Mouse (Mus musculus) splenic B cell, adult 2 months (primary cell): ENCODE measurements around the gene Pitpnc1.
A peak's percentile ranks its signal among the peaks of the same experiment; 100 is the strongest.

Source experiments
- DNase-seq: peaks from one replicate; pipeline ENCODE4 v3.0.0-alpha.2; 2011; ENCODE audit warnings: low read depth, low spot score
- H3K27me3 ChIP-seq: 2 replicates; pipeline ENCODE4 v1.6.1; 2012; ENCODE audit warnings: mild to moderate bottlenecking, low read length, moderate library complexity, mixed read lengths; ENCODE audit not compliant: control insufficient read depth, poor library complexity, insufficient read depth, severe bottlenecking
- H3K36me3 ChIP-seq: 2 replicates; pipeline ENCODE4 v1.6.1; 2012; ENCODE audit warnings: mild to moderate bottlenecking, low read length, moderate library complexity, mixed read lengths; ENCODE audit not compliant: control insufficient read depth, poor library complexity, insufficient read depth, severe bottlenecking

Pitpnc1 gene

DNA sequence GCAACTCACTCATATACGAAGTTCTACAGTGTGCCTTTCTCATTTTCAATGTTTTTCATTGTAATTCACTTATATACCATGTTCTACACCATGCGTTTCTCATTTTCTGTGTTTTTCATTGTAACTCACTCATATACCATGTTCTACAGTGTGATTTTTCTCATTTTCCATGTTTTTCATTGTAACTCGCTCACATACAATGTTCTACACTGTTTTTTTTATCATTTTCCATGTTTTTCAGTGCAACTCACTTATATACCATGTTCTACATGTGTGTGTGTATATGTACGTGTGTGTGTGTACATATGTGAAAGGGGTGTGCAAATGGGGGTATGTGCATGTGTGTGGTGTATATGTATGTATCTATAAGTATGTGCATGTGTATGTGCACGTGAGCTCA is 271.2 kb downstream of the Pitpnc1 start:
- DNase-seq = peak; percentile 8
- no peaks in the 10 kb centered on the region for H3K36me3 ChIP-seq
- H3K27me3 ChIP-seq = no peaks in the 10 kb centered on the region

- no peaks in the 10 kb centered on the region for H3K27me3 ChIP-seq
- no peak for DNase-seq
- H3K36me3 ChIP-seq = no peaks in the 10 kb centered on the region
Observed at GRCm38 (mm10) chr11:107195334-107195733, 275.2 kb downstream of the Pitpnc1 start.

DNA sequence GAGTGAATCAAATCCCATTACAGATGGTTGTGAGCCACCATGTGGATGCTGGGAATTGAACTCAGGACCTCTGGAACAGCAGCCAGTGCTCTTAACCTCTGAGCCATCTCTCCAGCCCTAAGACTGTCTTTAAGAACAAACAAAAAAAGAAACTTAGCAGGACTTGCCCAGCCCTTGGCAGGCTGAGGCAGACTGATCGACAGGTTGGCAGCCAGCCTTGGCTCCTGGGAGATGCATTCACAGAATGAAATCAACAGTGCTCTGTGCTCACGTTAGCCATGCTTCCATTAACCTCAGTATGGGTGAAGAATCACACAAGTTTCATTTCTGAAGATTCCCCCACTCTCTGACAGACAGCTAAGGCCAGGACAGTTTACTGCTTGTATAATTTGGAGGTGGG is 280.1 kb downstream of the Pitpnc1 start:
- no peak for DNase-seq
- H3K27me3 ChIP-seq = no peaks in the 10 kb centered on the region
- no peaks in the 10 kb centered on the region for H3K36me3 ChIP-seq

DNA sequence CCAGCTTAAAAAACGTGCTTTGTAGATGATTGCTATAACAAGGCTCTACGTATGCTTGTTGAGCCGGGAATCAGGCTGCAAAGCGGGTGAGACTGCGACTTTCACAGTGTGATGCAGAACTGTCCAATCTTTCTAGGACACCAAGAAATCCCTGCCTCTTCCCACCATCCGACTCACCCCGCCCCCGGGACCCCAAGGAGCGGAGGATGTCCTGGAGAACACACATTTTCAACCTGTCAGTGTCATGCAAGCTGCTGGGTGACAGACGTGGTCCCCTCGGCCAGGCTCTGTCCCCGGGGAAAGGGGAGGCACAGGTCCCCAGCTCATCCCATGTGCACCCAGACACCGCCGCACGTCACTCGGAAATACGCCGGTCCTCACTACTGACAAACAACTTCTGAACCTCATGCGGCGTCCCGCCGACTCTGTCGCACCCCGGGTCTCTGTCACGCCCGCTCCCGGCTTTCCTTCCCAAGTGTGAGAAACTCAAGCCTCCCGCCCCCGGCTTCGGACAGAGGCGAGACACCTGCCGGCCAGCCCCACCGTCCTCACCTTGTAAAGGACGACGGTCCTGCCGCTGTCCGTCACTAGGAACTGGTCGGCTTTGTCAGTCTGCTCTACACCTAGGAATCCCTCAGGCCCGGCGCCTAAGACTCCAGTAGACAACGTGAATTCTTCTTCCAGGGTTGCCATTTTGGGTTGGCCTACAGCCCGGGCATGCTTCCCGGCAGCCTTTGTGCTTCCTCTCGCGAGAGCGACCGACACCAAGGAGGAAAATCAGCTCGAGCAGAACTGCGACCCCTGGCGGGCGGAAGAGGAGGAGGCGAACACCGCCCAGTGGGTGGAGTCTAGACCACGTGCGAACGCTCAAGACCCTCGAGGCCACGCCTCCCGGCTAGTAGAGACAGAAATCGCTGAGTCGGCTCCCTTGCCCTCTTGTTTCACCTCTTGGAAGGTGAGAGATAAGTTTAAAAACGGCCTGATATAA is 281.6 kb downstream of the Pitpnc1 start, which contains the start of gene Nol11:
Nol11 (minus strand) TSS at position 817 of the 988 bp plus-strand sequence.
- no peaks in the 10 kb centered on the region for H3K27me3 ChIP-seq
- H3K36me3 ChIP-seq = peaks cover 5% of the 10 kb centered on the region; the same call in 1 of the 2 replicates
- DNase-seq = peak; percentile 99

DNA sequence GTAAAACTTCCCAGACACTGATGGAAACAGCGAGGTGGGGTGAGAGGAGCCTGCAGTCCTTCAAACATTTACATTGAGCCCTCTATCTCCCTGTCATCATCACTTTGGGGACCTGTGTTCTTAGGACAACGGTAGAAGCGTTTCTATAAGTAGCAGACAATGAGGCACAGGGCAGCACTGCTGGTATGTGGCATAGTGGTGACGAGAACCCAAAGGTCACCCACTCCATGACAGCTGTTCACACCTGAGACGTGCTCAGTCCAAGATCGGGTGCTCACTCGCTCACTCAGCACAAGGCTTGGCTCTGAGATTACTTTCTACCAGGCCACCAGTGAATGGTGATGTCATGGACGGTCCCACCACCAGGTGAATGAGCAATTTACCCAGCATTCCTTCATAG is 286.7 kb downstream of the Pitpnc1 start:
- peaks cover 17% of the 10 kb centered on the region; the same call in 1 of the 2 replicates for H3K36me3 ChIP-seq
- no peak for DNase-seq
- no peaks in the 10 kb centered on the region for H3K27me3 ChIP-seq

- H3K36me3 ChIP-seq = no peaks in the 10 kb centered on the region
- no peaks in the 10 kb centered on the region; the same call in 1 of the 2 replicates for H3K27me3 ChIP-seq
- no peak for DNase-seq
Observed at GRCm38 (mm10) chr11:107161215-107161614, 309.3 kb downstream of the Pitpnc1 start.

DNA sequence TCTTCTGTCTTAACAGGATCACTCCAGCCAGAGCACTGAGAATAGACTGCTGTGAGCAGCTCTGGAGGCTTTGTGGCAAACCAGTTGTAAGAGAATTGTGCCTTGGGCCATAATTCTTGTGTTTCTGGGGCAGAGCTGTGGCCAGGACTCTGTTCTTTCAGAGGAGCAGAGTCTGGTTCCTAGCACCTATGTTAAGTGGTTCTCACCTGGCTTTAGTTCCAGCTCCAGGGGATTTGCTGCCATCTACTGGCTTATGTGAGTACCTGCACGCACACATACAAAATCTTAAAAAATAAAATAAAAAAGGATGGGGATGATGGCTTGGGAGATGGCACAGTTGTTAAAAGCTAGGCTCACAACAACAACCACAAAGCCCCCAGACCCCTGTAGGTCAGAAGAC is 311.5 kb downstream of the Pitpnc1 start:
- no peaks in the 10 kb centered on the region; the same call in 1 of the 2 replicates for H3K27me3 ChIP-seq
- DNase-seq = peak; percentile 72

More for the DNA sequence above, 311.5 kb downstream of the Pitpnc1 start:
- H3K36me3 ChIP-seq = no peaks in the 10 kb centered on the region
